Mouse (Mus musculus): ENCODE data around the gene Cd40lg. TPM values are rescaled to one million over a fixed set of nuclear protein-coding genes. Genes with fewer than 3 reads are reported as not detected.

The Cd40lg gene
- polyA plus RNA-seq, 1 experiment from 2014 or later, result not detected

Other genes with a start within 250 kb of the Cd40lg start
- gene Brs3, start 169.1 kb upstream of the Cd40lg start, polyA plus RNA-seq (2016; fragmentation: Nextera tagmentation; extraction: Ambion mirVana), result not detected in 2 replicates
- gene Htatsf1, start 158.6 kb upstream of the Cd40lg start, polyA plus RNA-seq (2016; fragmentation: Nextera tagmentation; extraction: Ambion mirVana), result 60.4 and 73.7 TPM in 2 replicates
- 0.10 and 0.12 TPM in 2 replicates for gene Vgll1, start 124.0 kb upstream of the Cd40lg start, polyA plus RNA-seq (2016; fragmentation: Nextera tagmentation; extraction: Ambion mirVana)
- gene Arhgef6, start 126.6 kb downstream of the Cd40lg start, polyA plus RNA-seq (2016; fragmentation: Nextera tagmentation; extraction: Ambion mirVana), result 4.1 and 4.2 TPM in 2 replicates
- 190 and 204 TPM in 2 replicates for gene Rbmx, start 180.9 kb downstream of the Cd40lg start, polyA plus RNA-seq (2016; fragmentation: Nextera tagmentation; extraction: Ambion mirVana)
- gene Gm364, start 197.0 kb downstream of the Cd40lg start, polyA plus RNA-seq (2016; fragmentation: Nextera tagmentation; extraction: Ambion mirVana), result not detected in 2 replicates